Mouse (Mus musculus) neural tube, embryonic 11.5 days (tissue): Measurements from ENCODE around the gene Fam205c. TPM values are rescaled to one million over a fixed set of nuclear protein-coding genes. Genes with fewer than 3 reads are reported as not detected.
"Not testable (repeated sequence)": the region's sequence is repeated elsewhere in the genome, so short reads cannot be mapped to it uniquely, and the experiment has no call there.

Source experiments
- ATAC-seq: fragments of 200-750 bp; cut with Nextera tagmentation; 2 replicates; pipeline ENCODE4 v1.8.0; 2017; ENCODE audit warnings: moderate number of reproducible peaks, mild to moderate bottlenecking, moderate TSS enrichment, moderate library complexity; ENCODE audit not compliant: insufficient read depth, low FRiP score, low TSS enrichment
- DNase-seq: peaks from one replicate; pipeline ENCODE4 v3.0.0-alpha.2; 2015; ENCODE audit warnings: low spot score
- H3K27ac ChIP-seq: fragments of 300-500 bp; sonication (generic); 2 replicates; pipeline ENCODE4 v1.5.1; 2014; ENCODE audit warnings: low read depth, mild to moderate bottlenecking, low read length
- H3K27me3 ChIP-seq: fragments of 300-500 bp; sonication (generic); 2 replicates; pipeline ENCODE4 v1.6.1; 2014; ENCODE audit warnings: mild to moderate bottlenecking, low read length, mixed read lengths; ENCODE audit not compliant: control insufficient read depth, insufficient read depth
- H3K36me3 ChIP-seq: fragments of 300-500 bp; sonication (generic); 2 replicates; pipeline ENCODE4 v1.6.1; 2014; ENCODE audit warnings: mild to moderate bottlenecking, low read length, moderate library complexity, mixed read lengths; ENCODE audit not compliant: control insufficient read depth, insufficient read depth
- H3K4me1 ChIP-seq: fragments of 300-500 bp; sonication (generic); 2 replicates; pipeline ENCODE4 v1.6.1; 2014; ENCODE audit warnings: low read length, mixed read lengths; ENCODE audit not compliant: control insufficient read depth, insufficient read depth
- H3K4me2 ChIP-seq: fragments of 300-500 bp; sonication (generic); 2 replicates; pipeline ENCODE4 v1.6.1; 2014; ENCODE audit warnings: low read depth, mild to moderate bottlenecking, moderate library complexity
- H3K4me3 ChIP-seq: fragments of 300-500 bp; sonication (generic); 2 replicates; pipeline ENCODE4 v1.5.1; 2014; ENCODE audit warnings: low read depth, low read length
- H3K9ac ChIP-seq: fragments of 300-500 bp; sonication (generic); 2 replicates; pipeline ENCODE4 v1.6.1; 2014; ENCODE audit warnings: mild to moderate bottlenecking, low read length
- H3K9me3 ChIP-seq: fragments of 300-500 bp; sonication (generic); 2 replicates; pipeline ENCODE4 v1.6.1; 2016; ENCODE audit warnings: low read length; ENCODE audit not compliant: control insufficient read depth
- WGBS: fragments of 180-500 bp; shearing (Covaris S2); extraction: QIAGEN DNeasy Blood & Tissue Kit; methylation state at CpG from one replicate; pipeline ENCODE4 v1.1.7; 2014; 5-methylcytosine and 5-hydroxymethylcytosine counted together
- polyA plus RNA-seq: library from polyadenylated mRNA; unstranded; fragments of >200 nt; fragmentation: Nextera tagmentation; extraction: Ambion mirVana; gene quantifications from 2 replicates; pipeline ENCODE4 v1.2.1, GENCODE M21; 2014

Fam205c gene
- polyA plus RNA-seq, 1 experiment from 2014 or later = 1.4 TPM

DNA sequence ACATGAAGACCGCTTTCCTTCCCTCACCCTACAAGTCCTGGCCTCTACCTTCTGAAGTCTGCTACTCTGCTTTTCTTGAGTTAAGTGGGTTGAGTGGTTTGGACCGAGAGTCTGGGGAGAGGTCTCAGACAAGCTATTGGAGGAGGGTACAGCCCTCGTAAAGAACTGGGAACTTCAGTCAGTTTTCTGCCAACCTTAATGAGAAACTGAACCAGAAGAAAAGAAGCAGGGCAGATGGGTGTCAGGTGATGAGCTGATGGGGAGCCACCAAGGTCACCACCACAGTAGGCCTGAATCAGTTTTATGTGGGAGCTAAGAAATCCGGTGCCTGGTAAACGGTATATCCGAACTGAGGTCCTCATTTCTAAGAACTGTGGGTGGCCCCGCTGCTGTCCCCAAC lies 1.9 kb downstream of the Fam205c start:
- H3K27me3 ChIP-seq = no peaks in the 10 kb centered on the region
- H3K4me1 ChIP-seq = no peaks in the 10 kb centered on the region
- H3K9me3 ChIP-seq = no peaks in the 10 kb centered on the region
- no peak overlapping the region for H3K4me2 ChIP-seq
- H3K4me3 ChIP-seq = no peak overlapping the region
- no peak overlapping the region for H3K27ac ChIP-seq
- no peak for ATAC-seq
- WGBS = 95% methylated on average over 7 of the region's 7 CpGs
- no peaks in the 10 kb centered on the region for H3K36me3 ChIP-seq
- no peak for DNase-seq
- no peak overlapping the region for H3K9ac ChIP-seq

- Histone ChIP-seq H3K27me3 (no peaks in the 10 kb centered on the region), H3K4me2 (no peak overlapping the region), H3K9ac (no peak overlapping the region), H3K4me3 (no peak overlapping the region), H3K4me1 (no peaks in the 10 kb centered on the region), H3K36me3 (no peaks in the 10 kb centered on the region), H3K27ac (no peak overlapping the region), H3K9me3 (no peaks in the 10 kb centered on the region)
- WGBS = 83% methylated on average over 5 of the region's 5 CpGs
- ATAC-seq = no peak
- no peak for DNase-seq
Observed at GRCm38 (mm10) chr4:42870748-42871147, 3.3 kb downstream of the Fam205c start.

DNA sequence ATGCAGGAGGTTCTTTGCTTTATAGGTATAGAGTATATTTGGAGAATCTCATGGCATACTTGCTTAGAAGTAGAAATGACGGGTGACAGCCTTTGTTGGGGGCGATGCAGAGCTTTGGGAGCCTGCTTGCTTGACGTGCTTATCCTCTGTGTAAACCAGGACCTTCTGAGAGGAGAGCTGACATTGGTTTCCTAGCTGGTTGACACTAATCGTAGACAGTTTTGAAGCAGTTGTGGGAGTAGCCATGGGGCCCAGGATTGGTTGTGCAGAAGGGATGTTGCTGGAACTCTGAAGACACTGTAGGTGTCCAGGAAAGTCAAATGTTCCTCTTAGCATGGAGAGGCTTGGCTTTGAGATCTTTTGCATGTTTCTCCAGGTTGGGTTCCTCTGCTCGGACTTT lies 5.8 kb downstream of the Fam205c start:
- WGBS = 91% methylated on average over 5 of the region's 5 CpGs
- no peaks in the 10 kb centered on the region for H3K9me3 ChIP-seq
- no peak for ATAC-seq

GRCm38 (mm10) chr4:42867390-42867789 lies 6.6 kb downstream of the Fam205c start:
- no peaks in the 10 kb centered on the region for H3K36me3 ChIP-seq
- H3K4me3 ChIP-seq = no peak overlapping the region
- no peak overlapping the region for H3K9ac ChIP-seq
- no peaks in the 10 kb centered on the region for H3K4me1 ChIP-seq
- 79% methylated on average over 3 of the region's 3 CpGs for WGBS
- H3K4me2 ChIP-seq = no peak overlapping the region
- ATAC-seq (no peak), DNase-seq (no peak)
- H3K27ac ChIP-seq = no peak overlapping the region
- no peaks in the 10 kb centered on the region for H3K9me3 ChIP-seq
- no peaks in the 10 kb centered on the region for H3K27me3 ChIP-seq

More for the DNA sequence above, 5.8 kb downstream of the Fam205c start:
- no peak for DNase-seq
- no peaks in the 10 kb centered on the region for H3K27me3 ChIP-seq
- H3K9ac ChIP-seq = no peak overlapping the region
- no peak overlapping the region for H3K4me3 ChIP-seq
- no peak overlapping the region for H3K27ac ChIP-seq
- no peaks in the 10 kb centered on the region for H3K36me3 ChIP-seq
- no peaks in the 10 kb centered on the region for H3K4me1 ChIP-seq
- no peak overlapping the region for H3K4me2 ChIP-seq

DNA sequence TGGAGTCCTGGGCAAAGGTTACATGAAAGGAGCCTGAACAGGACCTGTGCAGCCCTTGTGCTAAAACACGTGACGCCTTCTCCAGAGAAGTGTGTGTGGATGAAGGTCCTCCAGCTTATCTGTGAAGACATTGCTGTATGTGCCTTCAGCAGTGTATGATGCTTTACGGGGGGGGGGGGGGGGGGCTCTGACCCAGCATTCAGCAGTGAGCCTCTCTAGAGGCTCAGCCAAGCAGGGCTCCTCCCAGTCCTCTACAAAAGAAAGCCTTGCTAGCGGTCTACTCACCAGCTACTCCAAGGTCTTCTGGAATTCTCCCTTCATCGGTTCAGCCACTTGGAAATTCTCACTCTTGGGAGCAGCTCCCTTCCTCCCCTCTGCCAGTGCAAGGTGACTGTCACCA lies 10.5 kb downstream of the Fam205c start:
- ATAC-seq, H3K27me3 ChIP-seq, H3K9me3 ChIP-seq, H3K27ac ChIP-seq, H3K9ac ChIP-seq, H3K4me1 ChIP-seq, H3K4me2 ChIP-seq, DNase-seq, H3K4me3 ChIP-seq, H3K36me3 ChIP-seq: not testable (repeated sequence)
- 80% methylated on average over 5 of the region's 5 CpGs for WGBS

- not testable (repeated sequence) for DNase-seq, H3K4me3 ChIP-seq, H3K36me3 ChIP-seq, H3K9me3 ChIP-seq, H3K9ac ChIP-seq, H3K27ac ChIP-seq, H3K27me3 ChIP-seq, ATAC-seq, H3K4me2 ChIP-seq, H3K4me1 ChIP-seq
- 86% methylated on average over 9 of the region's 9 CpGs for WGBS
Observed at GRCm38 (mm10) chr4:42860483-42860882, 13.6 kb downstream of the Fam205c start.

GRCm38 (mm10) chr4:42856671-42857070 lies 17.4 kb downstream of the Fam205c start, which contains the start of gene Gm12394:
Gene Gm12394 (minus strand): TSS chr4:42856771.
- ATAC-seq, H3K27ac ChIP-seq, H3K9me3 ChIP-seq, H3K4me2 ChIP-seq, H3K4me3 ChIP-seq, H3K27me3 ChIP-seq, H3K9ac ChIP-seq, H3K36me3 ChIP-seq, DNase-seq, H3K4me1 ChIP-seq: not testable (repeated sequence)
- WGBS = 80% methylated on average over 1 of the region's 1 CpGs

DNA sequence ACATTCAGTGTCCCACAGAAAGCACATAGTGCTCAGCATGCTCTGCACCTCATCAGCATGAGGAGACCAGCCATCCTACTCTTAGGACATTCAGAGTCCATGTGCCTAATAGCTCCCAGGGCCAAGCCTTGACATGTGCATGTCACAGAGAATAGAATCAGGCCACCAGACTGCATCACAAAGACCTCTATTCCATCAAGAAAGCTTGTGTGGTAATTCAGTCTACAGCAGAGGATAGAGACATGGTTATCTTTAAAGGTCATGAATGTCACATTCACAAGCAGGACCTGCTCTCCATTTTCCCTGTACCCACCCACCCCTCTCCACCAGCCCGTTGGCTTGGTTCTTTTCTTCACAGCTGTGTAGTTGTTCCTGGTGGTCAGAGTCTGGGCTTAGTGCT lies 20.2 kb downstream of the Fam205c start, which contains the start of gene Fam205a1:
Gene Fam205a1 (minus strand): TSS at position 101 of the 400 bp plus-strand sequence.
- not testable (repeated sequence) for H3K4me3 ChIP-seq, H3K4me2 ChIP-seq, H3K9ac ChIP-seq, H3K27me3 ChIP-seq, DNase-seq, H3K27ac ChIP-seq, H3K36me3 ChIP-seq, H3K9me3 ChIP-seq, H3K4me1 ChIP-seq, ATAC-seq
- WGBS = 90% methylated on average over 1 of the region's 1 CpGs
